8 mouse cellular contexts compared by ENCODE assay signal in genomic region chr3:56000259-56000658, GRCm38 (mm10).
DNase-seq lines count a peak whose midpoint lies in the region; ATAC-seq lines count a peak whose summit lies in the region.

No protein-coding gene starts in this region.

- H3K4me2 ChIP-seq in forebrain, embryonic 13.5 days: no peak overlapping the region
- H3K4me2 ChIP-seq in hindbrain, embryonic 15.5 days: no peak overlapping the region

- ATAC-seq in forebrain, embryonic 13.5 days: peak; percentile 83; the same call in 1 of the 2 replicates
- peak; percentile 79; the same call in 1 of the 2 replicates for ATAC-seq in hindbrain, embryonic 15.5 days (ENCODE audit: low FRiP score, low read depth)

- no peak overlapping the region for H3K27ac ChIP-seq in forebrain, embryonic 13.5 days
- H3K27ac ChIP-seq in forebrain, embryonic 10.5 days: no peak overlapping the region
- H3K27ac ChIP-seq in hindbrain, embryonic 15.5 days (replicated peaks): no peak overlapping the region

- no peak for DNase-seq in forebrain, embryonic 10.5 days (ENCODE audit: extremely low spot score, low spot score)
- peak; percentile 48 for DNase-seq in thymus, postnatal 0 days (ENCODE audit: low spot score)
- DNase-seq in thymus, adult 18-20 months: no peak
- peak; percentile 50 for DNase-seq in telencephalon, adult 2 months (ENCODE audit: low read depth, low spot score)
- DNase-seq in adrenal gland, postnatal 14 days: no peak
- DNase-seq in left cerebral cortex, adult 18-20 months (ENCODE audit: low spot score in 2 of 2): no peak

- WGBS in forebrain, embryonic 13.5 days: 3% methylated on average over 1 of the region's 1 CpGs
- 7% methylated on average over 1 of the region's 1 CpGs for WGBS in forebrain, embryonic 10.5 days
- WGBS in hindbrain, embryonic 15.5 days: 0% methylated on average over 1 of the region's 1 CpGs

- no peak overlapping the region for H3K9ac ChIP-seq in forebrain, embryonic 13.5 days
- H3K9ac ChIP-seq in hindbrain, embryonic 15.5 days: no peak overlapping the region

- no peaks in the 10 kb centered on the region for H3K4me1 ChIP-seq in forebrain, embryonic 13.5 days
- H3K4me1 ChIP-seq in forebrain, embryonic 10.5 days: no peaks in the 10 kb centered on the region
- no peaks in the 10 kb centered on the region for H3K4me1 ChIP-seq in hindbrain, embryonic 15.5 days (replicated peaks)

- H3K36me3 ChIP-seq in forebrain, embryonic 13.5 days (ENCODE audit: poor library complexity, severe bottlenecking): peaks cover 22% of the 10 kb centered on the region
- peaks cover 13% of the 10 kb centered on the region for H3K36me3 ChIP-seq in forebrain, embryonic 10.5 days (replicated peaks)
- peaks cover 15% of the 10 kb centered on the region for H3K36me3 ChIP-seq in hindbrain, embryonic 15.5 days

- no peak overlapping the region for H3K4me3 ChIP-seq in forebrain, embryonic 13.5 days
- H3K4me3 ChIP-seq in forebrain, embryonic 10.5 days: no peak overlapping the region
- no peak overlapping the region for H3K4me3 ChIP-seq in hindbrain, embryonic 15.5 days

- no peaks in the 10 kb centered on the region for H3K9me3 ChIP-seq in forebrain, embryonic 13.5 days (replicated peaks)
- H3K9me3 ChIP-seq in forebrain, embryonic 10.5 days: no peaks in the 10 kb centered on the region
- no peaks in the 10 kb centered on the region for H3K9me3 ChIP-seq in hindbrain, embryonic 15.5 days

- no peaks in the 10 kb centered on the region for H3K27me3 ChIP-seq in forebrain, embryonic 13.5 days
- H3K27me3 ChIP-seq in forebrain, embryonic 10.5 days (ENCODE audit: poor library complexity, severe bottlenecking): no peaks in the 10 kb centered on the region
- no peaks in the 10 kb centered on the region for H3K27me3 ChIP-seq in hindbrain, embryonic 15.5 days

Comparison
In these comparisons a context has a peak if more than half of its experiments do, and no peak if none do; other contexts are left out.
1. DNase-seq: peak in thymus, postnatal 0 days (single experiment) and telencephalon, adult 2 months (single experiment); none in forebrain, embryonic 10.5 days (single experiment), thymus, adult 18-20 months (0 of 2), adrenal gland, postnatal 14 days (single experiment) and left cerebral cortex, adult 18-20 months (0 of 2).